Mouse (Mus musculus): ENCODE data around the gene Tas1r3. TPM values are rescaled to one million over a fixed set of nuclear protein-coding genes. Genes with fewer than 3 reads are reported as not detected.

Tas1r3 gene
- total RNA-seq (2015) (0.93 and 1.4 TPM in 2 replicates), total RNA-seq (2017) (0.66 and 1.1 TPM in 2 replicates)

DNA sequence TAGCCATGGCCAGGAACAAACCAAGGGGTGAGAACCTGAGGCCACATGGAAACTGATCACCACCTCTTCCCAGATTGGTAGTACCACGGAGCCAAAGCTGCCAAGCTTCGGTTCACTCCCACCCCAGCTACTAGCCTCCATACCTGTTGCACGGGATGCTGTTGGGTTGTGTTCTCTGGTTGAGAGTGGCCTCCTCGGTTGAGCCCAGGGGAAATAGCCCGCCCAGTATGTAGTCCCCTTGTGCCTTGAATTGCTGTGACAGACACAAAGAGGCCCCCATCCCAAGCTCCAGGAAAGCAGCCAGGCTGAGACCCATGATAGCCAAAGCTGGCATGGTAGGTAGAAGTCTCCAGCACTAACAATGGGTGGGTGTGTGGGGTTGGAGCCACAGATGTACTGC lies at the start of gene Tas1r3:
Tas1r3 (minus strand) TSS at position 362 of the 400 bp plus-strand sequence.
- no peak for ATAC-seq (ENCODE audit: poor library complexity, severe bottlenecking)

DNA sequence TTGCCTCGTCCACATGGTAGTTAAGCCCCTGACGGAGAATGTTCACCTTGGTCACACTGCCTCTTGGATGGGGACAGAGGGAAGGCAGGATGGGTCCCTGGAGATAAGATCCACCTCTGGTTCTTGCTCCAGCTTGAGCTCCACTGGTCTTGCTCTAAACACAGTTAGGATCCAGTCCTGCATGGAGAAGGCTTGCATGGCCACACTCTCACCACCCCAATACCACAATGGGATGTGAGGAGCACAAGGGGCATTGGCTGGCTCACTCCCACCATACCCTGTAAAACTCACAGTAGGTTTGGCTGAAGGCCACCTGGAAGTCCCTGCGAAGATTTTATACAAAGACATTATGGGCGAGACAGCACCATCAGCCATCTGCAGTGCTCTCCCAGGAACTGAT lies 45.6 kb upstream of the Tas1r3 start:
- no peak for ATAC-seq (ENCODE audit: poor library complexity, severe bottlenecking)

DNA sequence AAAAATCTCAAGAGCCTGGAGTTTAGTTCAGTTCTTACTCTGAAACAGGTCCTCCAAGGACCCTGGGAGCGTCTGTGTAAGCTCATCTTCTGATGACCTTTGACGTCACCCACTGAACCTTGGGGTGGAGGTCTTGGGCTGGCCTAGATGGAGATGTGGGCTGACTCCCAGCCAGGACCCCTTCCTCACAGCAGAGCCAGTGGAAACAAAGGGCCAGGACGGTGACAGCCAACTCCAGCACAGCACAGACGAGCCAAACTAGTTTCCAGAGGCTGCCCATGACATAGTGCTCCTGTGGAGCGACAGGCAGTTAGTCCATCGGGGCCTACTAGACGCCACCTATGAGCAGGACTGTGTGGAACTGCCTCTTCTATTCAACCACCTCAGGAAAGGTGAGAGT lies 45.1 kb upstream of the Tas1r3 start:
- ATAC-seq (ENCODE audit: poor library complexity, severe bottlenecking) = no peak

DNA sequence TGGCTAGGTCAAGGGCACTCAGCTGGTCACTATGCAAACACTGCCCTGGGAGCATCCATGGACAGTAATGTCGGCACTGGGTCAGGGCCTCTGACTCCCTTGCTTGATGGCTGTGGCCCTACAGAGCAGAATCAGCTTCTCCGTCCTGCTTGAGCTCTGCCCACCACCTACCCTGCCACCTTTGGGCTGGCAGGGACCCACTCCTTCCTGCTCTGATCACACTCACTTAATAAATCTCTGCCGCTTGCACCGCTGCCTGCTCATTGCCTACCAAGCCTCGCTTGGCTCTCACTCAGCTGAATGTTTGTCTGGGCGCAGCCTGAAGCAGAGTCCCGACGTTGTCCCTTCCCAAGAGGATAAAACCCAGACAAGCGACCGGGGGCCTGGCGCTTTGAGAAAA lies 43.8 kb upstream of the Tas1r3 start:
- ATAC-seq (ENCODE audit: poor library complexity, severe bottlenecking) = no peak

GRCm38 (mm10) chr4:155906125-155906524 lies 43.0 kb upstream of the Tas1r3 start:
- ATAC-seq (ENCODE audit: poor library complexity, severe bottlenecking) = no peak

DNA sequence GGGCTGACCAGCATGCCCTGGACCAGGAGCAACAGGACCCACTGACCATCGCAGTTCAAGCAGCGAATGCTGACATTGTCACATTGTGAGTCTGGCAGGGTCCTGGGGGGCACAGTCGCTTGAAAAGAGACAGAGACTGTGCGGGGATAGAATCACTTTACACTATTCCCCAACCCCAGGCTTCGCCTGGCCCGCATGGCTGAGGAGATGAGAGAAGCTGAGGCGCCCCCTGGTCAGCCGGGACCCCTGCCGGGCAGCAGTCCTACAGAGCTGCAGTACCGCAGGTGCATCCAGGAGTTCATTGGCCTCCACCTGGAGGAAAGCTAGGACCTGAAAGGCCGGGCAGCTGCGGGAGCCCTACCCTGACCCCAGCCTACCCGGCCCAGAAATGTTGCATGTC lies 42.5 kb upstream of the Tas1r3 start:
- no peak for ATAC-seq (ENCODE audit: poor library complexity, severe bottlenecking)

- no peak for ATAC-seq (ENCODE audit: poor library complexity, severe bottlenecking)
Observed at GRCm38 (mm10) chr4:155904318-155905102, 41.3 kb upstream of the Tas1r3 start.

DNA sequence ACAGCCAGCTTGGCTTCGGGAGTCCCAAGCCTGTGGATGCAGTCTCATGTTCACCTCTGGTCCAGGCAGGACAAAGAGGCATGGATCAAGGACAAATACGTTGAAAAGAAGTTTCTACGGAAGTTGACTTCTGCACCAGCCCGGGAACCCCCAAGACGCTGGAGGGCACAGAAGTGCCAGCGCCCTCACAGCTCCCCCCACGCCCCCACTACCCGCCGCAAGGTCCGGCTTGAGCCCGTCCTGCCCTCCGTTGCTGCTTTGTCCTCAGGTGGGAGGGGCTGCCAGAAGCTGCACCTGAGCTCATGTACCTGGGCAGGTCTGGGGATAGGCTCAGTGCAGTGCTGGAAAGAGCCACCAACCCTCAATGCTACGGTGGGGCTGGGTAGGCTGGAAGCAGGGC lies 40.1 kb upstream of the Tas1r3 start:
- ATAC-seq (ENCODE audit: poor library complexity, severe bottlenecking) = no peak

DNA sequence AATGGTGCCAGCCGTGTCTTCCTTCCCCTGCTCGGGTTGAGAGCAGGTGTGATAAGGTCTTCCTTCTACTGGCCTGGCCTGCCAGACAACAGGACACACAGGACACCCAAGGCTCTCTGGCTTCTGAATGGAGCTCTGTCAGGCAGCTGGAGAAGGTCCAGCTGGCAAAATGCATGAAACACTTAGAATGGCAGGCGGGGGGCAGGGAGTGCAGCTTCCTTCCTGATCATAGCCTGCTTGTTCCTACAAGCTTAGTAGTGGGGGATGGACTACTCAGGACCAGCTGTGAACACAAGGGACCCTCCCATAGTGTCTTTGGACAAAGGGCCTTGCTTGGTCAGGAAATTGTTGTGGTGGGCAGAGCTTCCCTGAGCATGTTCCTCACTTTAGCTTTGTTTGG lies 38.0 kb upstream of the Tas1r3 start:
- no peak for ATAC-seq (ENCODE audit: poor library complexity, severe bottlenecking)

- ATAC-seq (ENCODE audit: poor library complexity, severe bottlenecking) = no peak
Observed at GRCm38 (mm10) chr4:155899355-155899754, 36.2 kb upstream of the Tas1r3 start.

DNA sequence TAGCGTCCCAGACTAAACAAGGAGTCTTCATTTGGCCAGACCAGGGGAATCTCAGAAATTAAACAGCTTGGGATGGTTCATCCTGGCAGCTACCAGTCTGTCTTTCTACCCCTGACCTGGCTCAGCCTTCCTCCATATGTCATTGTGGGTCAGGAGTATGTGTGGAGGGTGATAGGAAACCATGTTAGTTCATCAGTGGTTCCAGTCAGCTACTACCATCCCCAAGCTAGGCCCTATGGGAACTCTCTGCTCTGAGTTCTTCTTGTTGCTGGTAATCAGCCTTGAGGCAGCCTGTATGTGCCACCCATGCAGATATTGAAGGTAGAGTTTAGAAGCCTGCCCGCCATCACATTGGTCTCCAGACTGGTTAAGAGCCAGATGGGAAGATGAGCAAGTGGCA lies 35.2 kb upstream of the Tas1r3 start:
- ATAC-seq (ENCODE audit: poor library complexity, severe bottlenecking) = no peak

DNA sequence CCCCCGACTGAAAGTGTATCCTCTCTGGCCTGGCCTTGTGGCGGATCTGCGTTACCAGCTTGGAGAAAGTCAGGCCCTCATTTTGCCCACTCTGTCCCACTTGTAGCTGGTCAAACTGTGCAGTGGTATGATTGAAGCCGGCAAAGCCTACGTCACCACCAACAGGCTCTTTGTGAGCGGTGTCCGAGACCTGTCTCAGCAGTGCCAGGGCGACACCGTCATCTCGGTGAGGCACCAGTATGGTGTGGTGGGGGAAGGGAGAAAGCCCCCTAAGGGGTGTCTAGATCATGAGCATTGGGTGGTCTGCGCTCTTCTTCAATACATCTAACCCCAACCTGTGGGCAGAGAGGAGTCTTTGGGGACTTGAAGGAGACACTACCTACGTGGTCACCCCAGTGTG lies 33.3 kb upstream of the Tas1r3 start:
- no peak for ATAC-seq (ENCODE audit: poor library complexity, severe bottlenecking)

DNA sequence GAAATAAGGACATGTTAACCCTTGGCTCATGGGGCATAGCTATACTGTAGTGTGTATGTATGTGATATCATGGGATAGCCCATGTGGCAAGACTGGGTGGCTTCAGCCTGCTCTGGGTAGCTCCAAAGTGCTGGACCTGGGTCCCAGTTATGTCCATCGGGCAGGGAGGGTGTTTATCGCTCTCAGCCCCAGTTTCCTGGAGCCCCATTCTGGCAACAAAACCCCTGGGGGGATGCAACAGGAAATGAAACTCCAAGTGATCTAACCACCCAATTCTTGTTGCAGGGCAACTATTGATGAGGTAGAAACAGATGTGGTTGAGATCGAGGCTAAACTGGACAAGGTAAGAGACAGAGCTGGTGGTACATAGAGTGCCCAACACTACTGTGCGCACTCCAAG lies 32.7 kb upstream of the Tas1r3 start:
- ATAC-seq (ENCODE audit: poor library complexity, severe bottlenecking) = no peak

- ATAC-seq (ENCODE audit: poor library complexity, severe bottlenecking) = no peak
Observed at GRCm38 (mm10) chr4:155895216-155895615, 32.1 kb upstream of the Tas1r3 start.

DNA sequence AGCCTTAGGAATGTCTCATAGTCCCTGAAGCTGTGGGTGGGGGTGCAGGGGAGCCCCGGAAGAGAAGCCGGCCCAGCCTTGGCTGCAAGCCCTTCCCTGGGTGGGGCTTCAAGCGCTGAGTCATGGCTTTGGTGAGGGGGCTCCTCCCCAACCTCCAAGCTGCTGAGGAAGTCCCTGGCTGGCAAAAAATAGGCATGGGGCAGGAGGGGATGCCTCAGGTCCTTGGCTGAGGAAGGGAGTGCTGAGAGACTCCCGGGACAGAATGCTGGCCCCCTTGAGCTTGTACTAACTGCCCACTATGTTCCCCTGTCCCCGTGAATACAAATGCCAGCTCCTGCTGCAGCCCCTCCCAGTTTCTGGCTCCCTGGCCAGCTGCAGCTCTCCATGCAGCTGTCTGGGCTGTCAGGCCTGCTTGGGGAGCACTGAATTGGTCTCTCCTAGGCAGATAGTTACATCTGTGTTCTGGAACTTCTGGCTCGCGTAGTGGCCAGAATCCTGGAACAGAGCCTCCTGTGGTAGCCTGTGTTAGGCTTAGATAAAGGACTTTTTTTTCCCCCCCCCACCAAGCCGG lies 31.2 kb upstream of the Tas1r3 start:
- peak; percentile 56 for ATAC-seq (ENCODE audit: poor library complexity, severe bottlenecking)

GRCm38 (mm10) chr4:155893212-155893690 lies 30.1 kb upstream of the Tas1r3 start:
- no peak for ATAC-seq (ENCODE audit: poor library complexity, severe bottlenecking)

- peak; percentile 8; the same call in 1 of the 2 replicates for ATAC-seq (ENCODE audit: poor library complexity, severe bottlenecking)
Observed at GRCm38 (mm10) chr4:155892438-155893211, 29.5 kb upstream of the Tas1r3 start.

DNA sequence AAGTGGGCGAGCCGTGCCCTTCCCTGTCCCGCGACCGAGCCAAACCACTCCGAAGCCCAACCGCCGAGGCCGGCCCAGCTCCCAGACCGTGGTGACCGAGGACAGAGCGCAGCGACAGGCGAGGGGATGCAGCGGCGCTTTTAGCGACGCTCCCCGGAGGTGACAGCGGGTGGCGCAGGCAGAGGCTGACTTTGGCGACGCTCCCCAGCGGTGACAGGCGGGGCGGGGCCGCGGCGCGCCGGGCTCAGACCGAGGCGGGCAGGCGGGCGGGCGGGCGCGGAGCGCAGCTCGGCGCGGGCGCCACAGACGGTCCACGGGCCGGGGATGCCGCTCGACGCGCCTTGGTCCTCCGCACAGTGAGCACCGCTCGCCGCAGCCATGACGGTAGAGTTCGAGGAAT lies 28.9 kb upstream of the Tas1r3 start:
- ATAC-seq (ENCODE audit: poor library complexity, severe bottlenecking) = peak; percentile 68

DNA sequence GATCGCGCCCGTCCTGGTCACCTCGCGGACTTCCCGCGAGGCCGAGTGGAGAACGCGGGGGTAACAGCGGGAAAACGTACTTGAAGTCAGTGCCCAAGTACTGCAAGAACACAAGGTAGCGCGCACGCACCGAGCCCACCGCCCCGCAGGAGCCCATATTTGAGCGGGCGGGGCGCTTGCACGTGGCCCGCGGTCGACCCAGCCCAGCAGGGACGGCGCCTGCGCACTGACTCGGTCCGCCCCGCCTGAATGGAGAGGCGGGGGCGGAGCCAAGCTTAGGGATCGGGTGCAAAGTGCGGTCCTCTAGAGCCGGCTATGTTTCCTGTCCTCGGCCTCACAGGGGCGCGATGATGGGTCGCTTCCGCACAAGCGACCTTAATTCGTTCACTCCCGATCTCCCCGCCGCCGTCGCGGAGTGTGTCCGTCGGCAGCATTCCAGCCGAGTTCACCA lies 28.4 kb upstream of the Tas1r3 start, which contains the start of the genes Pusl1 and Acap3:
Pusl1 (minus strand) TSS at position 231 of the 451 bp plus-strand sequence.
Acap3 (plus strand) TSS at position 272 of the 451 bp plus-strand sequence.
- ATAC-seq (ENCODE audit: poor library complexity, severe bottlenecking) = peak; percentile 72

DNA sequence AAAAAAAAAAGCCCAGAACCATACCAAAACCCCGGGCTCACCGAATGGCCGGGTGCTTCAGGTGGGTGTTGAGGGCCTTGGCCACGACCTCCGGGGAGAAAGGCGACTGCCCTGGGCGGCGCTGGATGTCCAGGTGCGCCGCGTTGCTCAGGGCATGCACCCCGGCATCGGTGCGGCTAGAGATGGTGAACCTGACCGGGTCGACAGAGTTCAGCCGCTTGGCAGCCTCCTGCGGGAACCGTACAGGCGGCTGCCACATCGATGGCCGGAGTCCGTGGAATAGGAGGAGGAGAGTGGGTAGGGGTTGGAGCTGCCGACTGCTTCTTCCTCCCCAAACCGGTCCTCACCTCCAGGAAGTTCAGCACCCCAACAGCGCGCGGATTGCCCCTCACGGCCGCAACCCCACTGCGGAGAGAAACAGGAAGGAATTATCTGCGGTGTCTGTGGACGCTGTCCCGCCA lies 27.9 kb upstream of the Tas1r3 start:
- 0 out of 2 replicates have a peak, but pooled peaks have one; percentile 6 for ATAC-seq (ENCODE audit: poor library complexity, severe bottlenecking)

DNA sequence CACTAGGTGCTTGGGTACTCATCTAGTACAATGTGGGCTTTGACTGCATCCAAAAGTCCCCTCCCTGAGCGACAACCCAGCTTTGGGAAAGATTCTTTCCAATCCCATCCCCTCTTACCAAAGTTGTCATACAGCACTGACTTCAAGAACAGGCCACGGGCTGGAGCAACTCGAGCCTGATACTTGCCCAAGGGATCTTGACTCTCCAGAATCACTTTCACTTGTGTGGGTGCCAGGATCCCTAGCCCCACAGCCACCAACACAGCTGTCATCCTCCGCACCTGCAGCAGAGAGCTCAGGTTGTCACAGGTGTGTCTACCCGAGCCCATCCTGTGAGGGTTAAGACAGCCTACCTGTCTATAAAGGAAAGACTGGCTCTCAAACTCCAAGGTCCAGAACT lies 26.2 kb upstream of the Tas1r3 start:
- no peak for ATAC-seq (ENCODE audit: poor library complexity, severe bottlenecking)

Measured in megakaryocyte, adult 5-6 weeks (primary cell).